Mouse (Mus musculus): ENCODE measurements around the gene Myh10. TPM values are rescaled to one million over a fixed set of nuclear protein-coding genes. Genes with fewer than 3 reads are reported as not detected.

Gene Myh10
- polyA plus RNA-seq, 1 experiment from 2014 or later: 165 TPM

- Histone ChIP-seq H3K27ac (ENCODE audit: low read depth, low read length) (no peak overlapping the region), H3K9ac (ENCODE audit: low read length) (no peak overlapping the region), H3K4me3 (ENCODE audit: low read depth, low read length) (no peak overlapping the region), H3K9me3 (ENCODE audit: control insufficient read depth, low read length) (no peaks in the 10 kb centered on the region), H3K27me3 (ENCODE audit: control insufficient read depth, insufficient read depth, low read length) (no peaks in the 10 kb centered on the region), H3K4me1 (replicated peaks; ENCODE audit: control insufficient read depth, insufficient read depth, low read length) (no peaks in the 10 kb centered on the region), H3K4me2 (ENCODE audit: low read depth, low read length, severe bottlenecking) (no peak overlapping the region), H3K36me3 (ENCODE audit: control insufficient read depth, insufficient read depth, low read length) (peaks cover 21% of the 10 kb centered on the region)
- ATAC-seq (replicated peaks; ENCODE audit: low FRiP score) (no peak), DNase-seq (ENCODE audit: low spot score) (no peak)
- WGBS: 96% methylated on average over 9 of the region's 9 CpGs
These were observed 91.0 kb downstream of the Myh10 start for GRCm38 (mm10) chr11:68782336-68782735.

- no peak overlapping the region for H3K4me3 ChIP-seq (ENCODE audit: low read depth, low read length)
- 87% methylated on average over 8 of the region's 8 CpGs for WGBS
- H3K4me1 ChIP-seq (replicated peaks; ENCODE audit: control insufficient read depth, insufficient read depth, low read length): no peaks in the 10 kb centered on the region
- H3K27ac ChIP-seq (ENCODE audit: low read depth, low read length): no peak overlapping the region
- no peaks in the 10 kb centered on the region for H3K9me3 ChIP-seq (ENCODE audit: control insufficient read depth, low read length)
- DNase-seq (ENCODE audit: low spot score) (no peak), ATAC-seq (replicated peaks; ENCODE audit: low FRiP score) (no peak)
- no peaks in the 10 kb centered on the region for H3K27me3 ChIP-seq (ENCODE audit: control insufficient read depth, insufficient read depth, low read length)
- no peak overlapping the region for H3K4me2 ChIP-seq (ENCODE audit: low read depth, low read length, severe bottlenecking)
- H3K36me3 ChIP-seq (ENCODE audit: control insufficient read depth, insufficient read depth, low read length): peaks cover 29% of the 10 kb centered on the region
- H3K9ac ChIP-seq (ENCODE audit: low read length): no peak overlapping the region
These were observed 94.5 kb downstream of the Myh10 start for GRCm38 (mm10) chr11:68785813-68786212.

- 94% methylated on average over 9 of the region's 9 CpGs for WGBS
- DNase-seq (ENCODE audit: low spot score): no peak
- Histone ChIP-seq H3K9me3 (ENCODE audit: control insufficient read depth, low read length) (no peaks in the 10 kb centered on the region), H3K27me3 (ENCODE audit: control insufficient read depth, insufficient read depth, low read length) (no peaks in the 10 kb centered on the region), H3K4me2 (ENCODE audit: low read depth, low read length, severe bottlenecking) (no peak overlapping the region), H3K27ac (ENCODE audit: low read depth, low read length) (no peak overlapping the region), H3K4me3 (ENCODE audit: low read depth, low read length) (no peak overlapping the region), H3K9ac (ENCODE audit: low read length) (no peak overlapping the region), H3K36me3 (ENCODE audit: control insufficient read depth, insufficient read depth, low read length) (peaks cover 39% of the 10 kb centered on the region), H3K4me1 (replicated peaks; ENCODE audit: control insufficient read depth, insufficient read depth, low read length) (no peaks in the 10 kb centered on the region)
- ATAC-seq (replicated peaks; ENCODE audit: low FRiP score): no peak
These were observed 95.9 kb downstream of the Myh10 start for GRCm38 (mm10) chr11:68787222-68787621.

- DNase-seq (ENCODE audit: low spot score): no peak
- ATAC-seq (replicated peaks; ENCODE audit: low FRiP score): no peak
- H3K4me1 ChIP-seq (replicated peaks; ENCODE audit: control insufficient read depth, insufficient read depth, low read length): no peaks in the 10 kb centered on the region
- H3K36me3 ChIP-seq (ENCODE audit: control insufficient read depth, insufficient read depth, low read length): peaks cover 54% of the 10 kb centered on the region
- H3K27ac ChIP-seq (ENCODE audit: low read depth, low read length): no peak overlapping the region
- 85% methylated on average over 10 of the region's 10 CpGs for WGBS
- no peaks in the 10 kb centered on the region for H3K9me3 ChIP-seq (ENCODE audit: control insufficient read depth, low read length)
- no peaks in the 10 kb centered on the region for H3K27me3 ChIP-seq (ENCODE audit: control insufficient read depth, insufficient read depth, low read length)
- no peak overlapping the region for H3K4me2 ChIP-seq (ENCODE audit: low read depth, low read length, severe bottlenecking)
- H3K4me3 ChIP-seq (ENCODE audit: low read depth, low read length): no peak overlapping the region
- H3K9ac ChIP-seq (ENCODE audit: low read length): no peak overlapping the region
These were observed 99.4 kb downstream of the Myh10 start for GRCm38 (mm10) chr11:68790720-68791119.

GRCm38 (mm10) chr11:68791794-68792193, 100.4 kb downstream of the Myh10 start:
- ATAC-seq (replicated peaks; ENCODE audit: low FRiP score): no peak
- H3K4me1 ChIP-seq (replicated peaks; ENCODE audit: control insufficient read depth, insufficient read depth, low read length): no peaks in the 10 kb centered on the region
- H3K4me2 ChIP-seq (ENCODE audit: low read depth, low read length, severe bottlenecking): no peak overlapping the region
- no peaks in the 10 kb centered on the region for H3K27me3 ChIP-seq (ENCODE audit: control insufficient read depth, insufficient read depth, low read length)
- no peak overlapping the region for H3K4me3 ChIP-seq (ENCODE audit: low read depth, low read length)
- H3K9me3 ChIP-seq (ENCODE audit: control insufficient read depth, low read length): no peaks in the 10 kb centered on the region
- WGBS: 90% methylated on average over 9 of the region's 9 CpGs
- peaks cover 51% of the 10 kb centered on the region for H3K36me3 ChIP-seq (ENCODE audit: control insufficient read depth, insufficient read depth, low read length)
- no peak overlapping the region for H3K9ac ChIP-seq (ENCODE audit: low read length)
- no peak for DNase-seq (ENCODE audit: low spot score)
- H3K27ac ChIP-seq (ENCODE audit: low read depth, low read length): no peak overlapping the region

GRCm38 (mm10) chr11:68798258-68798657, 106.9 kb downstream of the Myh10 start:
- WGBS: 96% methylated on average over 10 of the region's 10 CpGs
- no peaks in the 10 kb centered on the region for H3K27me3 ChIP-seq (ENCODE audit: control insufficient read depth, insufficient read depth, low read length)
- H3K9ac ChIP-seq (ENCODE audit: low read length): no peak overlapping the region
- H3K4me3 ChIP-seq (ENCODE audit: low read depth, low read length): no peak overlapping the region
- H3K4me1 ChIP-seq (replicated peaks; ENCODE audit: control insufficient read depth, insufficient read depth, low read length): no peaks in the 10 kb centered on the region
- ATAC-seq (replicated peaks; ENCODE audit: low FRiP score) (no peak), DNase-seq (ENCODE audit: low spot score) (no peak)
- no peak overlapping the region for H3K27ac ChIP-seq (ENCODE audit: low read depth, low read length)
- peaks cover 64% of the 10 kb centered on the region for H3K36me3 ChIP-seq (ENCODE audit: control insufficient read depth, insufficient read depth, low read length)
- no peak overlapping the region for H3K4me2 ChIP-seq (ENCODE audit: low read depth, low read length, severe bottlenecking)
- no peaks in the 10 kb centered on the region for H3K9me3 ChIP-seq (ENCODE audit: control insufficient read depth, low read length)

- DNase-seq (ENCODE audit: low spot score) (no peak), ATAC-seq (replicated peaks; ENCODE audit: low FRiP score) (no peak)
- Histone ChIP-seq H3K36me3 (ENCODE audit: control insufficient read depth, insufficient read depth, low read length) (peaks cover 48% of the 10 kb centered on the region), H3K9me3 (ENCODE audit: control insufficient read depth, low read length) (no peaks in the 10 kb centered on the region), H3K4me2 (ENCODE audit: low read depth, low read length, severe bottlenecking) (no peak overlapping the region), H3K4me3 (ENCODE audit: low read depth, low read length) (no peak overlapping the region), H3K4me1 (replicated peaks; ENCODE audit: control insufficient read depth, insufficient read depth, low read length) (no peaks in the 10 kb centered on the region), H3K9ac (ENCODE audit: low read length) (no peak overlapping the region), H3K27ac (ENCODE audit: low read depth, low read length) (no peak overlapping the region), H3K27me3 (ENCODE audit: control insufficient read depth, insufficient read depth, low read length) (no peaks in the 10 kb centered on the region)
- WGBS: 79% methylated on average over 4 of the region's 4 CpGs
These were observed 113.8 kb downstream of the Myh10 start for GRCm38 (mm10) chr11:68805148-68805547.

GRCm38 (mm10) chr11:68807787-68808186, 116.4 kb downstream of the Myh10 start:
- Histone ChIP-seq H3K9me3 (ENCODE audit: control insufficient read depth, low read length) (no peaks in the 10 kb centered on the region), H3K9ac (ENCODE audit: low read length) (no peak overlapping the region), H3K4me2 (ENCODE audit: low read depth, low read length, severe bottlenecking) (no peak overlapping the region), H3K4me1 (replicated peaks; ENCODE audit: control insufficient read depth, insufficient read depth, low read length) (no peaks in the 10 kb centered on the region), H3K27ac (ENCODE audit: low read depth, low read length) (no peak overlapping the region), H3K36me3 (ENCODE audit: control insufficient read depth, insufficient read depth, low read length) (peaks cover 44% of the 10 kb centered on the region), H3K4me3 (ENCODE audit: low read depth, low read length) (no peak overlapping the region), H3K27me3 (ENCODE audit: control insufficient read depth, insufficient read depth, low read length) (no peaks in the 10 kb centered on the region)
- 37% methylated on average over 6 of the region's 6 CpGs for WGBS
- DNase-seq (ENCODE audit: low spot score) (peak; percentile 88), ATAC-seq (replicated peaks; ENCODE audit: low FRiP score) (peak; percentile 51; the same call in 1 of the 2 replicates)

- no peak overlapping the region for H3K9ac ChIP-seq (ENCODE audit: low read length)
- peaks cover 45% of the 10 kb centered on the region for H3K36me3 ChIP-seq (ENCODE audit: control insufficient read depth, insufficient read depth, low read length)
- H3K27me3 ChIP-seq (ENCODE audit: control insufficient read depth, insufficient read depth, low read length): no peaks in the 10 kb centered on the region
- no peaks in the 10 kb centered on the region for H3K4me1 ChIP-seq (replicated peaks; ENCODE audit: control insufficient read depth, insufficient read depth, low read length)
- no peak overlapping the region for H3K4me3 ChIP-seq (ENCODE audit: low read depth, low read length)
- H3K9me3 ChIP-seq (ENCODE audit: control insufficient read depth, low read length): no peaks in the 10 kb centered on the region
- no peak overlapping the region for H3K27ac ChIP-seq (ENCODE audit: low read depth, low read length)
- no peak for DNase-seq (ENCODE audit: low spot score)
- 90% methylated on average over 9 of the region's 9 CpGs for whole genome bisulfite sequencing
- no peak overlapping the region for H3K4me2 ChIP-seq (ENCODE audit: low read depth, low read length, severe bottlenecking)
- ATAC-seq (replicated peaks; ENCODE audit: low FRiP score): no peak
These were observed 120.7 kb downstream of the Myh10 start for GRCm38 (mm10) chr11:68811881-68812577.

All from forebrain, embryonic 11.5 days (tissue).